Mouse (Mus musculus): Measurements from ENCODE around the gene Mrm3.

DNA sequence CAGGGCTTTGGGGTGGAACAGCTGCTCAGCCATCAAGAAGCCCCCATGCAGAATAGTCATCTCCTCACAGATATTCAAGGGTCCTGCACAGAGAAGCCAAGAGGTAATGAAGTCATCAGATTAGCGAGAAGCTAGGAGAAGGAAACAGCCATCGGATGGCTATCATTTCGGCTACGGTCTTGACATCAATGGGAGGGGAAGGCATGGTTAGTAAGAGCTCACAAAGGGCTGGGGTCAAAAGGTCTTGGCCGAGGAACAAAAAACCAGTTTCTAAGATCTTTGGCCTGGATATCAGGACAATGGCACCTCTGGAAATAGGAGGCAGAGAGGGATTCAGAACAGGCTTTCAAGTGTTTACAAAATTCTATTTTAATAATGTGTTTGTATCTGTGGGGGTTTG, 29.7 kb upstream of the Mrm3 start:
- TF ChIP-seq GATA1 (IDR thresholded peaks at IDR 0.05; ENCODE audit: low read length) (no peak), TAL1 (IDR thresholded peaks at IDR 0.05; ENCODE audit: low read length) (no peak)
